Mouse (Mus musculus) myocyte (in vitro differentiated cells): Measurements from ENCODE around the gene Cldn14.

Source experiments
- MAX ChIP-seq: IDR thresholded peaks from one replicate; pipeline ENCODE4 v1.6.1; 2011; ENCODE audit warnings: low read depth, mild to moderate bottlenecking, control low read depth
- MYOD1 ChIP-seq, 3 experiments: IDR thresholded peaks; one replicate each; pipeline ENCODE4 v1.6.1; 2011; ENCODE audit warnings: control low read depth in 2 of 3, low read depth in 2 of 3, mild to moderate bottlenecking in 2 of 3, moderate library complexity in 1 of 3; ENCODE audit not compliant: insufficient read length in 2 of 3, control insufficient read depth in 1 of 3
- POLR2A ChIP-seq: IDR thresholded peaks from one replicate; pipeline ENCODE4 v1.6.1; 2011; ENCODE audit warnings: low read depth, mild to moderate bottlenecking, control low read depth, moderate library complexity; ENCODE audit not compliant: insufficient read length
- TCF3 ChIP-seq: IDR thresholded peaks from one replicate; pipeline ENCODE4 v1.6.1; 2011; ENCODE audit warnings: low read depth, control low read depth; ENCODE audit not compliant: insufficient read length
- USF1 ChIP-seq: IDR thresholded peaks from one replicate; pipeline ENCODE4 v1.6.1; 2011; ENCODE audit warnings: low read depth, mild to moderate bottlenecking, control low read depth, moderate library complexity

DNA sequence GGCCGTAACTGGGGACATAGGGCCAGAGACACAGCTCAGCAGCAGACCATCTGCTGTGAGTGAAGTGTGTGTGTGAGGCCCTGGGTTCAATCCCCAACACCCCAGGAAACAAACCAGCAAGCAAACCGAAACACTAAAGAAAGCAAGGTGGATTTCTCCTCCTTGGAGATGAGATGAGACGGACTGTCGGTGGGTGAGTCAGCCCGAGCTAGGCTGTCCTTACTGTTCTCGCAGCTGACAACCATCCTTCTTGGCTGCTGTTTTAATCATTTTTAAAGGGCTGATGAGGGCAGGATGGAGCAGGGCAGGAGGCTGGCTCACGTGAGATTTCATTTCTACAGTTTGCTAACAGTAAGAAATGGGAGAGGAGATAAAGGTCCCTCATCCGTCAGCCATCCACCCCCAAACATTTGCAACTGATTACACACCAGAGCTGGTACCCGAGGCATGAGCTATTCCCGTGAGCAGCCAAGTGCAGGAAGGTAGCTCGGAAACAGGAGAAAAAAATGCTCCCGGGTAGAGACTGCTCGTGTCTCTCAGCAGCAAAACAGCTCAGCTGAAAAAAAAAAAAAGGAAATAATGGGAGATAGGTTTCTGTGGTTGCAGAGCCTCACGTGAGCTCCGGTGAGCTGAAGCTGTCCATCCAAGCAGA is 27.3 kb downstream of the Cldn14 start:
- TF ChIP-seq TCF3 (no peak), USF1 (no peak), POLR2A (no peak), MAX (no peak), MYOD1 (IDR thresholded peaks at IDR 0.05; ENCODE audit: control insufficient read depth in 1 of 3, insufficient read length in 2 of 3, low read depth in 2 of 3) (no peak)
